Comparison of ENCODE assay signal across 8 mouse cellular contexts in genomic region chr4:117928699-117929241, GRCm38 (mm10). TPM values are rescaled to one million over a fixed set of nuclear protein-coding genes. Genes with fewer than 3 reads are reported as not detected.
DNase-seq lines count a peak whose midpoint lies in the region; ATAC-seq lines count a peak whose summit lies in the region.

No protein-coding gene starts in this region.

- peak overlapping the region; percentile 44 for H3K4me3 ChIP-seq in embryonic facial prominence, embryonic 13.5 days
- peak overlapping the region; percentile 49 for H3K4me3 ChIP-seq in heart, embryonic 15.5 days
- peak overlapping the region; percentile 83 for H3K4me3 ChIP-seq in megakaryocyte, embryonic 14.5 days (replicated peaks)

- peaks cover 65% of the 10 kb centered on the region for H3K27me3 ChIP-seq in embryonic facial prominence, embryonic 13.5 days
- H3K27me3 ChIP-seq in heart, embryonic 15.5 days = peaks cover 57% of the 10 kb centered on the region
- peaks cover 62% of the 10 kb centered on the region for H3K27me3 ChIP-seq in megakaryocyte, embryonic 14.5 days (replicated peaks)
- H3K27me3 ChIP-seq in splenic B cell, adult 2 months (ENCODE audit: control insufficient read depth, insufficient read depth, low read length, poor library complexity, severe bottlenecking) = no peaks in the 10 kb centered on the region

- H3K4me1 ChIP-seq in embryonic facial prominence, embryonic 13.5 days = peaks cover 33% of the 10 kb centered on the region
- peaks cover 44% of the 10 kb centered on the region for H3K4me1 ChIP-seq in heart, embryonic 15.5 days (replicated peaks)
- H3K4me1 ChIP-seq in megakaryocyte, embryonic 14.5 days = peaks cover 63% of the 10 kb centered on the region

- peaks cover 9% of the 10 kb centered on the region for H3K36me3 ChIP-seq in embryonic facial prominence, embryonic 13.5 days
- H3K36me3 ChIP-seq in heart, embryonic 15.5 days = no peaks in the 10 kb centered on the region
- H3K36me3 ChIP-seq in megakaryocyte, embryonic 14.5 days (replicated peaks; ENCODE audit: low read length) = peaks cover 9% of the 10 kb centered on the region
- H3K36me3 ChIP-seq in splenic B cell, adult 2 months (ENCODE audit: control insufficient read depth, insufficient read depth, low read length, poor library complexity, severe bottlenecking) = no peaks in the 10 kb centered on the region

- H3K9me3 ChIP-seq in embryonic facial prominence, embryonic 13.5 days = no peaks in the 10 kb centered on the region
- H3K9me3 ChIP-seq in heart, embryonic 15.5 days (replicated peaks) = no peaks in the 10 kb centered on the region
- H3K9me3 ChIP-seq in megakaryocyte, embryonic 14.5 days = peaks cover 14% of the 10 kb centered on the region

- ATAC-seq in cerebellum, adult (ENCODE audit: insufficient number of reproducible peaks, low FRiP score, low TSS enrichment) = peak; percentile 33; the same call in 1 of the 2 replicates
- ATAC-seq in embryonic facial prominence, embryonic 13.5 days (ENCODE audit: insufficient number of reproducible peaks, insufficient read depth, low FRiP score, low TSS enrichment, low read depth) = no peak
- 0 out of 2 replicates have a peak, but pooled peaks have one; percentile 10 for ATAC-seq in heart, embryonic 15.5 days (replicated peaks; ENCODE audit: insufficient number of reproducible peaks, insufficient read depth, low FRiP score, low read depth)

- peak overlapping the region; percentile 81 for H3K4me2 ChIP-seq in embryonic facial prominence, embryonic 13.5 days
- H3K4me2 ChIP-seq in heart, embryonic 15.5 days = peak overlapping the region; percentile 90

- no peak for DNase-seq in cerebellum, postnatal 4 days (ENCODE audit: low spot score in 2 of 2)
- peak; percentile 50 to 56 for DNase-seq in adrenal gland, adult 18-20 months (ENCODE audit: low spot score in 2 of 2)
- peak; percentile 68 to 78 for DNase-seq in kidney, postnatal 25 days
- peak; percentile 54 for DNase-seq in splenic B cell, adult 2 months (ENCODE audit: low read depth, low spot score)

- peak overlapping the region; percentile 64 for H3K9ac ChIP-seq in embryonic facial prominence, embryonic 13.5 days
- peak overlapping the region; percentile 51 for H3K9ac ChIP-seq in heart, embryonic 15.5 days

- no peak overlapping the region for H3K27ac ChIP-seq in embryonic facial prominence, embryonic 13.5 days
- H3K27ac ChIP-seq in heart, embryonic 15.5 days = peak overlapping the region; percentile 48; the same call in 1 of the 2 replicates

- under 1% methylated on average over 13 of the region's 13 CpGs for WGBS in embryonic facial prominence, embryonic 13.5 days
- 1% methylated on average over 13 of the region's 13 CpGs for WGBS in heart, embryonic 15.5 days

RNA-seq across cellular contexts. Expression of gene Artn, which starts 0.8 kb away (rescaled TPM):
- under 1 TPM in 1 of 2 experiments, not detected in 1; 0.38 TPM for total RNA-seq in adrenal gland, adult 18-20 months (2021)
- polyA plus RNA-seq in embryonic facial prominence, embryonic 13.5 days (2015; fragmentation: Nextera tagmentation; extraction: Ambion mirVana) = 3.1 and 3.6 TPM in 2 replicates
- polyA plus RNA-seq in heart, embryonic 15.5 days (2015; fragmentation: Nextera tagmentation; extraction: Ambion mirVana) = 0.65 and 1.2 TPM in 2 replicates
- 0.74 TPM in 1 of 2 replicates, not detected in the other for polyA plus RNA-seq in megakaryocyte, embryonic 14.5 days (2012; ENCODE audit: insufficient read depth, low replicate concordance)

RNA-seq across cellular contexts. Expression of gene Ipo13, which starts 14.0 kb away (rescaled TPM):
- total RNA-seq in adrenal gland, adult 18-20 months (2021) = 10 to 100 TPM; 51.6 to 56.3 TPM
- 46.0 and 47.3 TPM in 2 replicates for polyA plus RNA-seq in embryonic facial prominence, embryonic 13.5 days (2015; fragmentation: Nextera tagmentation; extraction: Ambion mirVana)
- polyA plus RNA-seq in heart, embryonic 15.5 days (2015; fragmentation: Nextera tagmentation; extraction: Ambion mirVana) = 33.4 and 48.1 TPM in 2 replicates
- 7.4 and 13.2 TPM in 2 replicates for polyA plus RNA-seq in megakaryocyte, embryonic 14.5 days (2012; ENCODE audit: insufficient read depth, low replicate concordance)

RNA-seq across cellular contexts. Expression of gene Dph2, which starts 36.9 kb away (rescaled TPM):
- total RNA-seq in adrenal gland, adult 18-20 months (2021) = 10 to 100 TPM; 11.7 to 13.3 TPM
- polyA plus RNA-seq in embryonic facial prominence, embryonic 13.5 days (2015; fragmentation: Nextera tagmentation; extraction: Ambion mirVana) = 19.2 and 20.2 TPM in 2 replicates
- polyA plus RNA-seq in heart, embryonic 15.5 days (2015; fragmentation: Nextera tagmentation; extraction: Ambion mirVana) = 9.5 and 11.5 TPM in 2 replicates
- 3.1 and 9.9 TPM in 2 replicates for polyA plus RNA-seq in megakaryocyte, embryonic 14.5 days (2012; ENCODE audit: insufficient read depth, low replicate concordance)

RNA-seq across cellular contexts. Expression of gene Atp6v0b, which starts 41.6 kb away (rescaled TPM):
- 100 to 1,000 TPM; 222 to 245 TPM for total RNA-seq in adrenal gland, adult 18-20 months (2021)
- polyA plus RNA-seq in embryonic facial prominence, embryonic 13.5 days (2015; fragmentation: Nextera tagmentation; extraction: Ambion mirVana) = 183 and 186 TPM in 2 replicates
- polyA plus RNA-seq in heart, embryonic 15.5 days (2015; fragmentation: Nextera tagmentation; extraction: Ambion mirVana) = 197 and 216 TPM in 2 replicates
- 395 and 493 TPM in 2 replicates for polyA plus RNA-seq in megakaryocyte, embryonic 14.5 days (2012; ENCODE audit: insufficient read depth, low replicate concordance)

RNA-seq across cellular contexts. Expression of gene B4galt2, which starts 45.5 kb away (rescaled TPM):
- total RNA-seq in adrenal gland, adult 18-20 months (2021) = 10 to 100 TPM in 1 of 2 experiments, 1 to 10 TPM in 1; 9.9 to 12.9 TPM
- polyA plus RNA-seq in embryonic facial prominence, embryonic 13.5 days (2015; fragmentation: Nextera tagmentation; extraction: Ambion mirVana) = 33.8 and 38.7 TPM in 2 replicates
- 9.1 and 12.4 TPM in 2 replicates for polyA plus RNA-seq in heart, embryonic 15.5 days (2015; fragmentation: Nextera tagmentation; extraction: Ambion mirVana)
- polyA plus RNA-seq in megakaryocyte, embryonic 14.5 days (2012; ENCODE audit: insufficient read depth, low replicate concordance) = 1.5 TPM in 1 of 2 replicates, not detected in the other

Comparison
In these comparisons a context has a peak if more than half of its experiments do, and no peak if none do; other contexts are left out.
1. DNase-seq: peak in adrenal gland, adult 18-20 months (2 of 2), kidney, postnatal 25 days (2 of 2) and splenic B cell, adult 2 months (single experiment); none in cerebellum, postnatal 4 days (0 of 2).
2. Peak in every context shown above with its lines, with median percentiles within 50 percentile points of each other: H3K4me3 ChIP-seq.